Mouse (Mus musculus): ENCODE measurements around the gene A530064D06Rik. TPM values are rescaled to one million over a fixed set of nuclear protein-coding genes. Genes with fewer than 3 reads are reported as not detected.

Gene A530064D06Rik
- polyA plus RNA-seq, 1 experiment from 2014 or later: not detected

- H3K4me2 ChIP-seq (ENCODE audit: low read depth, low read length): no peak overlapping the region
- no peaks in the 10 kb centered on the region for H3K4me1 ChIP-seq (ENCODE audit: control insufficient read depth, insufficient read depth, low read length)
- H3K36me3 ChIP-seq (replicated peaks; ENCODE audit: control insufficient read depth, insufficient read depth, low read depth, low read length): no peaks in the 10 kb centered on the region
- DNase-seq (ENCODE audit: low spot score): no peak
- H3K9ac ChIP-seq (replicated peaks; ENCODE audit: low read length): no peak overlapping the region
- H3K27ac ChIP-seq (replicated peaks; ENCODE audit: low read depth, low read length): no peak overlapping the region
- H3K9me3 ChIP-seq (replicated peaks; ENCODE audit: control insufficient read depth, low read length): no peaks in the 10 kb centered on the region
- H3K27me3 ChIP-seq (ENCODE audit: control insufficient read depth, insufficient read depth, low read length): no peaks in the 10 kb centered on the region
- no peak for ATAC-seq (replicated peaks; ENCODE audit: insufficient number of reproducible peaks, low FRiP score, low TSS enrichment, low read depth)
- WGBS: 61% methylated on average over 4 of the region's 4 CpGs
- H3K4me3 ChIP-seq (ENCODE audit: low read depth, low read length): no peak overlapping the region
Measured at GRCm38 (mm10) chr17:48107333-48107732, 59.7 kb downstream of the A530064D06Rik start.

- H3K4me1 ChIP-seq (ENCODE audit: control insufficient read depth, insufficient read depth, low read length): peaks cover 23% of the 10 kb centered on the region
- no peak overlapping the region for H3K27ac ChIP-seq (replicated peaks; ENCODE audit: low read depth, low read length)
- peaks cover 12% of the 10 kb centered on the region for H3K27me3 ChIP-seq (ENCODE audit: control insufficient read depth, insufficient read depth, low read length)
- WGBS: 11% methylated on average over 20 of the region's 21 CpGs
- no peaks in the 10 kb centered on the region for H3K9me3 ChIP-seq (replicated peaks; ENCODE audit: control insufficient read depth, low read length)
- no peak overlapping the region for H3K9ac ChIP-seq (replicated peaks; ENCODE audit: low read length)
- ATAC-seq (replicated peaks; ENCODE audit: insufficient number of reproducible peaks, low FRiP score, low TSS enrichment, low read depth) (no peak), DNase-seq (ENCODE audit: low spot score) (peak; percentile 94)
- peak overlapping the region; percentile 18; the same call in 1 of the 2 replicates for H3K4me3 ChIP-seq (ENCODE audit: low read depth, low read length)
- no peaks in the 10 kb centered on the region for H3K36me3 ChIP-seq (replicated peaks; ENCODE audit: control insufficient read depth, insufficient read depth, low read depth, low read length)
- peak overlapping the region; percentile 28 for H3K4me2 ChIP-seq (ENCODE audit: low read depth, low read length)
Measured at GRCm38 (mm10) chr17:48100441-48101417, 66.3 kb downstream of the A530064D06Rik start.

- no peak overlapping the region for H3K4me2 ChIP-seq (ENCODE audit: low read depth, low read length)
Measured at GRCm38 (mm10) chr17:48099312-48099711, 67.8 kb downstream of the A530064D06Rik start.

More at GRCm38 (mm10) chr17:48099312-48099711, 67.8 kb downstream of the A530064D06Rik start:
- no peak overlapping the region for H3K9ac ChIP-seq (replicated peaks; ENCODE audit: low read length)
- WGBS: 12% methylated on average over 11 of the region's 11 CpGs
- peaks cover 21% of the 10 kb centered on the region for H3K27me3 ChIP-seq (ENCODE audit: control insufficient read depth, insufficient read depth, low read length)
- peaks cover 29% of the 10 kb centered on the region for H3K4me1 ChIP-seq (ENCODE audit: control insufficient read depth, insufficient read depth, low read length)
- ATAC-seq (replicated peaks; ENCODE audit: insufficient number of reproducible peaks, low FRiP score, low TSS enrichment, low read depth): no peak
- no peak overlapping the region for H3K27ac ChIP-seq (replicated peaks; ENCODE audit: low read depth, low read length)
- no peaks in the 10 kb centered on the region for H3K36me3 ChIP-seq (replicated peaks; ENCODE audit: control insufficient read depth, insufficient read depth, low read depth, low read length)
- DNase-seq (ENCODE audit: low spot score): no peak
- H3K9me3 ChIP-seq (replicated peaks; ENCODE audit: control insufficient read depth, low read length): no peaks in the 10 kb centered on the region
- H3K4me3 ChIP-seq (ENCODE audit: low read depth, low read length): no peak overlapping the region

Other genes with a start within 250 kb of the A530064D06Rik start
- gene Foxp4, start 242.6 kb downstream of the A530064D06Rik start, polyA plus RNA-seq (2014; fragmentation: Nextera tagmentation; extraction: Ambion mirVana): 29.0 and 32.4 TPM in 2 replicates
- not detected in 2 replicates for gene 1700122O11Rik, start 129.0 kb downstream of the A530064D06Rik start, polyA plus RNA-seq (2014; fragmentation: Nextera tagmentation; extraction: Ambion mirVana)
- not detected in 2 replicates for gene 1700067P10Rik, start 78.0 kb downstream of the A530064D06Rik start, polyA plus RNA-seq (2014; fragmentation: Nextera tagmentation; extraction: Ambion mirVana)
- gene 9830107B12Rik, start 21.0 kb downstream of the A530064D06Rik start, polyA plus RNA-seq (2014; fragmentation: Nextera tagmentation; extraction: Ambion mirVana): not detected in 2 replicates
- 0.07 and 0.11 TPM in 2 replicates for gene Trem1, start 65.5 kb upstream of the A530064D06Rik start, polyA plus RNA-seq (2014; fragmentation: Nextera tagmentation; extraction: Ambion mirVana)
- 0.21 TPM in 1 of 2 replicates, not detected in the other for gene Trem3, start 80.5 kb upstream of the A530064D06Rik start, polyA plus RNA-seq (2014; fragmentation: Nextera tagmentation; extraction: Ambion mirVana)
- not detected in 2 replicates for gene Treml4, start 97.0 kb upstream of the A530064D06Rik start, polyA plus RNA-seq (2014; fragmentation: Nextera tagmentation; extraction: Ambion mirVana)
- gene Treml2, start 132.2 kb upstream of the A530064D06Rik start, polyA plus RNA-seq (2014; fragmentation: Nextera tagmentation; extraction: Ambion mirVana): 0.10 and 0.15 TPM in 2 replicates
- gene B430306N03Rik, start 148.9 kb upstream of the A530064D06Rik start, polyA plus RNA-seq (2014; fragmentation: Nextera tagmentation; extraction: Ambion mirVana): not detected in 2 replicates
- gene Trem2, start 179.1 kb upstream of the A530064D06Rik start, polyA plus RNA-seq (2014; fragmentation: Nextera tagmentation; extraction: Ambion mirVana): 1.9 and 2.6 TPM in 2 replicates
- gene Treml1, start 192.6 kb upstream of the A530064D06Rik start, polyA plus RNA-seq (2014; fragmentation: Nextera tagmentation; extraction: Ambion mirVana): 2.5 and 3.0 TPM in 2 replicates
- gene Nfya, start 242.6 kb upstream of the A530064D06Rik start, polyA plus RNA-seq (2014; fragmentation: Nextera tagmentation; extraction: Ambion mirVana): 23.0 and 26.5 TPM in 2 replicates
- 76.5 and 79.7 TPM in 2 replicates for gene Oard1, start 242.7 kb upstream of the A530064D06Rik start, polyA plus RNA-seq (2014; fragmentation: Nextera tagmentation; extraction: Ambion mirVana)